ENCODE assay signal across 19 mouse cellular contexts in genomic region chr11:106623629-106624028, GRCm38 (mm10). TPM values are rescaled to one million over a fixed set of nuclear protein-coding genes. Genes with fewer than 3 reads are reported as not detected.
DNase-seq lines count a peak whose midpoint lies in the region; ATAC-seq and TF ChIP-seq lines count a peak whose summit lies in the region.
"Had no signal": no experiment of that assay in that cellular context is flagged by ENCODE, and none has a peak within 500 bp of the region (broad histone marks: within the 10 kb centered on the region; RNA-seq: fewer than 3 reads in every experiment).

No protein-coding gene starts in this region.

- 74% methylated on average over 2 of the region's 2 CpGs for WGBS in heart, postnatal 0 days
- 65% methylated on average over 2 of the region's 2 CpGs for WGBS in forebrain, embryonic 11.5 days
- 85% methylated on average over 2 of the region's 2 CpGs for WGBS in forebrain, embryonic 16.5 days

- no peak overlapping the region for H3K4me2 ChIP-seq in heart, postnatal 0 days (ENCODE audit: low read depth, low read length)
- no peak overlapping the region for H3K4me2 ChIP-seq in forebrain, embryonic 11.5 days (ENCODE audit: low read depth, low read length, severe bottlenecking)
- H3K4me2 ChIP-seq in forebrain, embryonic 16.5 days (ENCODE audit: low read length) = no peak overlapping the region
- H3K4me2 ChIP-seq: limb, embryonic 13.5 days; midbrain, embryonic 15.5 days had no signal

- no peak overlapping the region for H3K9ac ChIP-seq in heart, postnatal 0 days (replicated peaks; ENCODE audit: low read depth, low read length)
- no peak overlapping the region for H3K9ac ChIP-seq in forebrain, embryonic 11.5 days (ENCODE audit: low read length)
- no peak overlapping the region for H3K9ac ChIP-seq in forebrain, embryonic 16.5 days (replicated peaks; ENCODE audit: low read depth, low read length)
- H3K9ac ChIP-seq: limb, embryonic 13.5 days; midbrain, embryonic 15.5 days had no signal

- no peaks in the 10 kb centered on the region for H3K36me3 ChIP-seq in heart, postnatal 0 days (replicated peaks; ENCODE audit: control insufficient read depth, insufficient read depth, low read length)
- H3K36me3 ChIP-seq in forebrain, embryonic 11.5 days (ENCODE audit: control insufficient read depth, insufficient read depth, low read length) = no peaks in the 10 kb centered on the region
- no peaks in the 10 kb centered on the region for H3K36me3 ChIP-seq in forebrain, embryonic 16.5 days (ENCODE audit: control insufficient read depth, insufficient read depth)
- H3K36me3 ChIP-seq: limb, embryonic 13.5 days; midbrain, embryonic 15.5 days had no signal

- peak; percentile 3 for DNase-seq in heart, postnatal 0 days (ENCODE audit: low spot score)
- DNase-seq in heart, postnatal 14 days = no peak
- peak; percentile 25 for DNase-seq in lung, postnatal 10 days
- no peak for DNase-seq in lung, postnatal 4 days
- peak; percentile 50 for DNase-seq in lung, postnatal 25 days (ENCODE audit: low spot score)
- DNase-seq in frontal cortex, adult 2 months (ENCODE audit: extremely low spot score in 1 of 2, low spot score in 1 of 2) = no peak
- DNase-seq in forebrain, embryonic 11.5 days (ENCODE audit: low spot score) = no peak
- DNase-seq: B cell, adult 2 months; cerebellum, adult 18-20 months; gastrocnemius, postnatal 14 days; kidney, adult 18-20 months; kidney, postnatal 14 days; thymus, adult 2 months had no signal

- no peak overlapping the region for H3K4me3 ChIP-seq in heart, postnatal 0 days (ENCODE audit: low read depth, low read length)
- no peak overlapping the region for H3K4me3 ChIP-seq in forebrain, embryonic 11.5 days (ENCODE audit: low read depth, low read length)
- no peak overlapping the region for H3K4me3 ChIP-seq in forebrain, embryonic 16.5 days (replicated peaks; ENCODE audit: low read length)
- H3K4me3 ChIP-seq: erythroblast, embryonic 14.5 days; limb, embryonic 13.5 days; midbrain, embryonic 15.5 days had no signal

- no peak for ATAC-seq in heart, postnatal 0 days (ENCODE audit: insufficient read depth, low read depth)
- no peak for ATAC-seq in forebrain, embryonic 11.5 days (replicated peaks; ENCODE audit: low FRiP score)
- no peak for ATAC-seq in forebrain, embryonic 16.5 days
- ATAC-seq: hindbrain, embryonic 16.5 days; midbrain, embryonic 15.5 days; Patski had no signal

- H3K27ac ChIP-seq in heart, postnatal 0 days (ENCODE audit: low read depth) = no peak overlapping the region
- no peak overlapping the region for H3K27ac ChIP-seq in forebrain, embryonic 11.5 days (ENCODE audit: low read depth, low read length)
- H3K27ac ChIP-seq in forebrain, embryonic 16.5 days (ENCODE audit: low read length) = no peak overlapping the region
- H3K27ac ChIP-seq: limb, embryonic 13.5 days; midbrain, embryonic 15.5 days had no signal

- TF ChIP-seq CTCF in heart, postnatal 0 days (IDR thresholded peaks at IDR 0.05; ENCODE audit: low read depth) = no peak

- H3K4me1 ChIP-seq in heart, postnatal 0 days (ENCODE audit: control insufficient read depth, insufficient read depth) = peaks cover 9% of the 10 kb centered on the region; the same call in 1 of the 2 replicates
- H3K4me1 ChIP-seq in forebrain, embryonic 11.5 days (replicated peaks; ENCODE audit: control insufficient read depth, insufficient read depth, low read length) = no peaks in the 10 kb centered on the region
- no peaks in the 10 kb centered on the region for H3K4me1 ChIP-seq in forebrain, embryonic 16.5 days (replicated peaks; ENCODE audit: control insufficient read depth, insufficient read depth, low read length)
- H3K4me1 ChIP-seq: midbrain, embryonic 15.5 days had no signal

- no peaks in the 10 kb centered on the region for H3K9me3 ChIP-seq in heart, postnatal 0 days (replicated peaks; ENCODE audit: control insufficient read depth, low read length)
- H3K9me3 ChIP-seq in forebrain, embryonic 11.5 days (ENCODE audit: control insufficient read depth, low read length) = no peaks in the 10 kb centered on the region
- H3K9me3 ChIP-seq in forebrain, embryonic 16.5 days (ENCODE audit: control insufficient read depth, low read length) = no peaks in the 10 kb centered on the region
- H3K9me3 ChIP-seq: limb, embryonic 13.5 days; midbrain, embryonic 15.5 days had no signal

- TF ChIP-seq EP300 in heart, postnatal 0 days (IDR thresholded peaks at IDR 0.05; ENCODE audit: low read depth) = no peak

- intact Hi-C loops in heart, postnatal 14 days (cut with DNase I) = no loop called here

- H3K27me3 ChIP-seq in heart, postnatal 0 days (ENCODE audit: control insufficient read depth, insufficient read depth, low read length) = no peaks in the 10 kb centered on the region
- H3K27me3 ChIP-seq in forebrain, embryonic 11.5 days (ENCODE audit: control insufficient read depth, insufficient read depth, low read length) = no peaks in the 10 kb centered on the region
- no peaks in the 10 kb centered on the region for H3K27me3 ChIP-seq in forebrain, embryonic 16.5 days (replicated peaks; ENCODE audit: control insufficient read depth, insufficient read depth, low read length)
- H3K27me3 ChIP-seq: limb, embryonic 13.5 days; midbrain, embryonic 15.5 days; Patski had no signal

RNA-seq across cellular contexts. Expression of gene Tex2, which starts 10.4 kb away (rescaled TPM):
- 23.7 and 37.4 TPM in 2 replicates for total RNA-seq in heart, postnatal 0 days (2014; rRNA removed; ENCODE audit: low replicate concordance)
- polyA plus RNA-seq in heart, postnatal 0 days (2015; fragmentation: Nextera tagmentation; extraction: Ambion mirVana) = 14.0 and 14.5 TPM in 2 replicates
- total RNA-seq in heart, postnatal 14 days (2021) = 10 to 100 TPM; 38.2 to 39.2 TPM
- polyA plus RNA-seq in frontal cortex, adult 2 months (2012; rRNA removed) = 57.7 and 59.8 TPM in 2 replicates
- polyA plus RNA-seq in forebrain, embryonic 11.5 days (2014; fragmentation: Nextera tagmentation; extraction: Ambion mirVana) = 8.3 and 8.8 TPM in 2 replicates
- polyA plus RNA-seq in forebrain, embryonic 16.5 days (2015; fragmentation: Nextera tagmentation; extraction: Ambion mirVana) = 16.3 and 20.3 TPM in 2 replicates

Comparison
In these comparisons a context has a peak if more than half of its experiments do, and no peak if none do; other contexts are left out.
1. DNase-seq: peak in heart, postnatal 0 days (single experiment), lung, postnatal 10 days (single experiment) and lung, postnatal 25 days (single experiment); none in heart, postnatal 14 days (0 of 2), lung, postnatal 4 days (0 of 2), frontal cortex, adult 2 months (0 of 2) and forebrain, embryonic 11.5 days (single experiment).